Mouse (Mus musculus): Measurements from ENCODE around the gene Mcl1.
"Not testable (repeated sequence)": the region's sequence is repeated elsewhere in the genome, so short reads cannot be mapped to it uniquely, and the experiment has no call there.

The Mcl1 gene

GRCm38 (mm10) chr3:95682878-95683277, 24.3 kb downstream of the Mcl1 start:
- no peak for ATAC-seq (ENCODE audit: insufficient number of reproducible peaks, low FRiP score, low TSS enrichment)

- ATAC-seq (ENCODE audit: insufficient number of reproducible peaks, low FRiP score, low TSS enrichment) = no peak
These were observed 26.3 kb downstream of the Mcl1 start for GRCm38 (mm10) chr3:95684846-95685245.

- ATAC-seq (ENCODE audit: insufficient number of reproducible peaks, low FRiP score, low TSS enrichment) = no peak
These were observed 26.7 kb downstream of the Mcl1 start for GRCm38 (mm10) chr3:95685301-95685700.

GRCm38 (mm10) chr3:95685701-95686100, 27.1 kb downstream of the Mcl1 start:
- no peak for ATAC-seq (ENCODE audit: insufficient number of reproducible peaks, low FRiP score, low TSS enrichment)

- no peak for ATAC-seq (ENCODE audit: insufficient number of reproducible peaks, low FRiP score, low TSS enrichment)
These were observed 28.0 kb downstream of the Mcl1 start for GRCm38 (mm10) chr3:95686492-95687167.

- 0 out of 2 replicates have a peak, but pooled peaks have one; percentile 6 for ATAC-seq (ENCODE audit: insufficient number of reproducible peaks, low FRiP score, low TSS enrichment)
These were observed 28.6 kb downstream of the Mcl1 start for GRCm38 (mm10) chr3:95687168-95687523.

GRCm38 (mm10) chr3:95687524-95688421, 29.2 kb downstream of the Mcl1 start, which contains the start of gene Adamtsl4:
Adamtsl4 (minus strand) TSS chr3:95687917.
- ATAC-seq (ENCODE audit: insufficient number of reproducible peaks, low FRiP score, low TSS enrichment) = peak; percentile 78; the same call in 1 of the 2 replicates

GRCm38 (mm10) chr3:95689171-95689915, 30.8 kb downstream of the Mcl1 start:
- ATAC-seq (ENCODE audit: insufficient number of reproducible peaks, low FRiP score, low TSS enrichment) = no peak

GRCm38 (mm10) chr3:95689940-95690339, 31.4 kb downstream of the Mcl1 start:
- ATAC-seq (ENCODE audit: insufficient number of reproducible peaks, low FRiP score, low TSS enrichment) = no peak

GRCm38 (mm10) chr3:95690552-95690951, 32.0 kb downstream of the Mcl1 start:
- ATAC-seq (ENCODE audit: insufficient number of reproducible peaks, low FRiP score, low TSS enrichment) = not testable (repeated sequence)

- no peak for ATAC-seq (ENCODE audit: insufficient number of reproducible peaks, low FRiP score, low TSS enrichment)
These were observed 34.1 kb downstream of the Mcl1 start for GRCm38 (mm10) chr3:95692677-95693076.

- no peak for ATAC-seq (ENCODE audit: insufficient number of reproducible peaks, low FRiP score, low TSS enrichment)
These were observed 35.5 kb downstream of the Mcl1 start for GRCm38 (mm10) chr3:95693821-95694807.

- no peak for ATAC-seq (ENCODE audit: insufficient number of reproducible peaks, low FRiP score, low TSS enrichment)
These were observed 36.5 kb downstream of the Mcl1 start for GRCm38 (mm10) chr3:95694808-95695703.

- no peak for ATAC-seq (ENCODE audit: insufficient number of reproducible peaks, low FRiP score, low TSS enrichment)
These were observed 37.2 kb downstream of the Mcl1 start for GRCm38 (mm10) chr3:95695796-95696195.

GRCm38 (mm10) chr3:95696360-95696759, 37.8 kb downstream of the Mcl1 start:
- ATAC-seq (ENCODE audit: insufficient number of reproducible peaks, low FRiP score, low TSS enrichment) = no peak

- ATAC-seq (ENCODE audit: insufficient number of reproducible peaks, low FRiP score, low TSS enrichment) = no peak
These were observed 39.7 kb downstream of the Mcl1 start for GRCm38 (mm10) chr3:95698286-95698685.

GRCm38 (mm10) chr3:95700233-95700681, 41.7 kb downstream of the Mcl1 start:
- peak; percentile 86 for ATAC-seq (ENCODE audit: insufficient number of reproducible peaks, low FRiP score, low TSS enrichment)

- no peak for ATAC-seq (ENCODE audit: insufficient number of reproducible peaks, low FRiP score, low TSS enrichment)
These were observed 42.5 kb downstream of the Mcl1 start for GRCm38 (mm10) chr3:95701085-95701484.

Measured in cerebellum, adult (tissue).